Mouse (Mus musculus) kidney, adult 2 months (tissue): Measurements from ENCODE around the gene Pigo.

Experiments used
- CTCF ChIP-seq: fragments of 200-500 bp; conservative IDR thresholded peaks from 2 replicates; pipeline ENCODE4 v1.5.1; 2011; ENCODE audit warnings: low read depth, mild to moderate bottlenecking, control low read depth, low read length, moderate library complexity, mixed read lengths; ENCODE audit not compliant: insufficient read depth, insufficient read length
- POLR2A ChIP-seq: fragments of 200-500 bp; IDR thresholded peaks from one replicate; pipeline ENCODE4 v1.6.1; 2011; ENCODE audit warnings: low read depth, low read length, control low read depth

GRCm38 (mm10) chr4:43040881-43041547, 15.4 kb upstream of the Pigo start:
- no peak for TF ChIP-seq POLR2A
- TF ChIP-seq CTCF = no peak
